Mouse (Mus musculus) limb, embryonic 13.5 days (tissue): Measurements from ENCODE around the gene Tmem151b. TPM values are rescaled to one million over a fixed set of nuclear protein-coding genes. Genes with fewer than 3 reads are reported as not detected.

ENCODE experiments used
- ATAC-seq: fragments of 200-750 bp; cut with Nextera tagmentation; 2 replicates; pipeline ENCODE4 v1.8.0; 2017; ENCODE audit warnings: low read depth, moderate number of reproducible peaks, moderate TSS enrichment; ENCODE audit not compliant: low FRiP score
- H3K27ac ChIP-seq: fragments of 300-500 bp; sonication (generic); 2 replicates; pipeline ENCODE4 v1.5.1; 2015; ENCODE audit warnings: inconsistent platforms, mild to moderate bottlenecking, moderate library complexity
- H3K27me3 ChIP-seq: fragments of 300-500 bp; sonication (generic); 2 replicates; pipeline ENCODE4 v1.6.1; 2015; ENCODE audit warnings: mild to moderate bottlenecking, inconsistent platforms
- H3K36me3 ChIP-seq: fragments of 300-500 bp; sonication (generic); 2 replicates; pipeline ENCODE4 v1.6.1; 2015; ENCODE audit warnings: inconsistent platforms, mild to moderate bottlenecking, moderate library complexity
- H3K4me1 ChIP-seq: fragments of 300-500 bp; sonication (generic); 2 replicates; pipeline ENCODE4 v1.6.1; 2015; ENCODE audit warnings: inconsistent platforms
- H3K4me2 ChIP-seq: fragments of 300-500 bp; sonication (generic); replicated peaks from 2 replicates; pipeline ENCODE4 v1.6.1; 2015; ENCODE audit warnings: inconsistent platforms, mild to moderate bottlenecking, moderate library complexity
- H3K4me3 ChIP-seq: fragments of 300-500 bp; sonication (generic); 2 replicates; pipeline ENCODE4 v1.5.1; 2015; ENCODE audit warnings: moderate library complexity, mild to moderate bottlenecking, inconsistent platforms
- H3K9ac ChIP-seq: fragments of 300-500 bp; sonication (generic); 2 replicates; pipeline ENCODE4 v1.6.1; 2015; ENCODE audit warnings: mild to moderate bottlenecking, inconsistent platforms
- H3K9me3 ChIP-seq: fragments of 300-500 bp; sonication (generic); 2 replicates; pipeline ENCODE4 v1.6.1; 2016; ENCODE audit warnings: inconsistent platforms
- WGBS: fragments of 180-500 bp; shearing (Covaris S2); methylation state at CpG from one replicate; pipeline ENCODE4 v1.1.7; 2015; 5-methylcytosine and 5-hydroxymethylcytosine counted together
- polyA plus RNA-seq: library from polyadenylated mRNA; unstranded; fragments of >200 nt; fragmentation: Nextera tagmentation; extraction: Ambion mirVana; gene quantifications from 2 replicates; pipeline ENCODE4 v1.2.1, GENCODE M21; 2015

Tmem151b gene
- polyA plus RNA-seq, result 10.0 and 10.5 TPM in 2 replicates

- Histone ChIP-seq H3K36me3 (peaks cover 17% of the 10 kb centered on the region), H3K4me2 (peak within 1 kb of the TSS; percentile 81), H3K27ac (peak within 1 kb of the TSS; percentile 77), H3K9ac (peak within 1 kb of the TSS; percentile 88), H3K27me3 (peaks cover 61% of the 10 kb centered on the region), H3K4me3 (peak within 1 kb of the TSS; percentile 83), H3K9me3 (no peaks in the 10 kb centered on the region), H3K4me1 (peaks cover 29% of the 10 kb centered on the region)
- peak; percentile 59; the same call in 1 of the 2 replicates for ATAC-seq
- 1% methylated on average over 14 of the region's 29 CpGs for WGBS
These were observed at the start of gene Tmem151b for GRCm38 (mm10) chr17:45549617-45550181. TSS of gene Tmem151b (minus strand) at chr17:45549677.

- Histone ChIP-seq H3K27ac (no peak overlapping the region), H3K9ac (no peak overlapping the region), H3K9me3 (no peaks in the 10 kb centered on the region), H3K4me3 (no peak overlapping the region), H3K27me3 (peaks cover 53% of the 10 kb centered on the region), H3K4me2 (peak overlapping the region; percentile 67; the same call in 1 of the 2 replicates), H3K4me1 (peaks cover 58% of the 10 kb centered on the region), H3K36me3 (no peaks in the 10 kb centered on the region)
- WGBS, result 65% methylated on average over 3 of the region's 3 CpGs
- no peak for ATAC-seq
These were observed 49.4 kb upstream of the Tmem151b start for GRCm38 (mm10) chr17:45598891-45599290.

GRCm38 (mm10) chr17:45598376-45598775 lies 48.9 kb upstream of the Tmem151b start:
- Histone ChIP-seq H3K36me3 (no peaks in the 10 kb centered on the region), H3K27ac (no peak overlapping the region), H3K27me3 (peaks cover 57% of the 10 kb centered on the region), H3K4me1 (peaks cover 63% of the 10 kb centered on the region), H3K4me3 (no peak overlapping the region), H3K4me2 (no peak overlapping the region), H3K9me3 (no peaks in the 10 kb centered on the region), H3K9ac (no peak overlapping the region)
- no peak for ATAC-seq
- WGBS, result 80% methylated on average over 2 of the region's 2 CpGs

GRCm38 (mm10) chr17:45597787-45598186 lies 48.3 kb upstream of the Tmem151b start:
- ATAC-seq, result no peak
- peaks cover 57% of the 10 kb centered on the region for H3K27me3 ChIP-seq
- no peaks in the 10 kb centered on the region for H3K36me3 ChIP-seq
- no peak overlapping the region for H3K4me2 ChIP-seq
- H3K4me3 ChIP-seq, result no peak overlapping the region
- peaks cover 69% of the 10 kb centered on the region for H3K4me1 ChIP-seq
- no peak overlapping the region for H3K9ac ChIP-seq
- 28% methylated on average over 3 of the region's 3 CpGs for WGBS
- no peak overlapping the region for H3K27ac ChIP-seq
- no peaks in the 10 kb centered on the region for H3K9me3 ChIP-seq

GRCm38 (mm10) chr17:45596631-45597396 lies 47.3 kb upstream of the Tmem151b start:
- no peak overlapping the region for H3K4me3 ChIP-seq
- peaks cover 50% of the 10 kb centered on the region for H3K27me3 ChIP-seq
- peaks cover 75% of the 10 kb centered on the region for H3K4me1 ChIP-seq
- 0 out of 2 replicates have a peak overlapping the region, but pooled peaks have one; percentile 4 for H3K9ac ChIP-seq
- 32% methylated on average over 11 of the region's 11 CpGs for WGBS
- no peaks in the 10 kb centered on the region for H3K36me3 ChIP-seq
- peak overlapping the region; percentile 48; the same call in 1 of the 2 replicates for H3K27ac ChIP-seq
- no peak for ATAC-seq
- H3K9me3 ChIP-seq, result no peaks in the 10 kb centered on the region
- peak overlapping the region; percentile 99; the same call in 1 of the 2 replicates for H3K4me2 ChIP-seq

GRCm38 (mm10) chr17:45595736-45596390 lies 46.4 kb upstream of the Tmem151b start:
- ATAC-seq, result peak; percentile 10
- 3% methylated on average over 23 of the region's 23 CpGs for WGBS
- Histone ChIP-seq H3K27ac (0 out of 2 replicates have a peak overlapping the region, but pooled peaks have one; percentile 3), H3K4me3 (peak overlapping the region; percentile 61), H3K4me1 (peaks cover 75% of the 10 kb centered on the region), H3K36me3 (no peaks in the 10 kb centered on the region), H3K9me3 (no peaks in the 10 kb centered on the region), H3K27me3 (peaks cover 41% of the 10 kb centered on the region), H3K9ac (peak overlapping the region; percentile 72), H3K4me2 (peak overlapping the region; percentile 99)

- Histone ChIP-seq H3K4me1 (peaks cover 82% of the 10 kb centered on the region), H3K4me2 (peak overlapping the region; percentile 99), H3K36me3 (no peaks in the 10 kb centered on the region), H3K27ac (0 out of 2 replicates have a peak overlapping the region, but pooled peaks have one; percentile 3), H3K4me3 (peak overlapping the region; percentile 61), H3K9me3 (no peaks in the 10 kb centered on the region), H3K27me3 (peaks cover 33% of the 10 kb centered on the region), H3K9ac (peak overlapping the region; percentile 72)
- ATAC-seq, result peak; percentile 79
- WGBS, result 2% methylated on average over 57 of the region's 58 CpGs
These were observed 45.6 kb upstream of the Tmem151b start for GRCm38 (mm10) chr17:45594881-45595735.

GRCm38 (mm10) chr17:45594195-45594594 lies 44.7 kb upstream of the Tmem151b start:
- Histone ChIP-seq H3K4me3 (peak overlapping the region; percentile 61), H3K36me3 (peaks cover 7% of the 10 kb centered on the region), H3K4me1 (peaks cover 73% of the 10 kb centered on the region), H3K9me3 (no peaks in the 10 kb centered on the region), H3K27me3 (peaks cover 24% of the 10 kb centered on the region), H3K27ac (no peak overlapping the region), H3K4me2 (peak overlapping the region; percentile 99), H3K9ac (0 out of 2 replicates have a peak overlapping the region, but pooled peaks have one; percentile 19)
- no peak for ATAC-seq
- 45% methylated on average over 8 of the region's 8 CpGs for WGBS

- Histone ChIP-seq H3K4me3 (peak overlapping the region; percentile 61), H3K4me1 (peaks cover 72% of the 10 kb centered on the region), H3K36me3 (peaks cover 14% of the 10 kb centered on the region), H3K9me3 (no peaks in the 10 kb centered on the region), H3K27me3 (peaks cover 24% of the 10 kb centered on the region), H3K27ac (no peak overlapping the region), H3K9ac (peak overlapping the region; percentile 35; the same call in 1 of the 2 replicates), H3K4me2 (peak overlapping the region; percentile 99)
- 30% methylated on average over 8 of the region's 8 CpGs for WGBS
- no peak for ATAC-seq
These were observed 44.0 kb upstream of the Tmem151b start for GRCm38 (mm10) chr17:45593479-45593878.

- no peak for ATAC-seq
- Histone ChIP-seq H3K4me3 (peak overlapping the region; percentile 61), H3K9ac (peak overlapping the region; percentile 51), H3K27ac (peak overlapping the region; percentile 6; the same call in 1 of the 2 replicates), H3K4me2 (peak overlapping the region; percentile 99), H3K27me3 (peaks cover 24% of the 10 kb centered on the region), H3K4me1 (peaks cover 68% of the 10 kb centered on the region), H3K36me3 (peaks cover 21% of the 10 kb centered on the region), H3K9me3 (no peaks in the 10 kb centered on the region)
- WGBS, result 53% methylated on average over 8 of the region's 8 CpGs
These were observed 43.3 kb upstream of the Tmem151b start for GRCm38 (mm10) chr17:45592606-45593431.
